Mouse (Mus musculus): ENCODE data around the gene Immp2l. TPM values are rescaled to one million over a fixed set of nuclear protein-coding genes. Genes with fewer than 3 reads are reported as not detected.

Immp2l gene
- polyA plus RNA-seq, 1 experiment from 2014 or later: 10.3 TPM

GRCm38 (mm10) chr12:41109011-41109410 is 85.1 kb downstream of the Immp2l start:
- no peak overlapping the region for H3K27ac ChIP-seq (replicated peaks)
- WGBS: 58% methylated on average over 2 of the region's 2 CpGs
- ATAC-seq (ENCODE audit: extremely low read depth, insufficient number of reproducible peaks, low FRiP score, low TSS enrichment): no peak

GRCm38 (mm10) chr12:41111456-41111855 is 87.6 kb downstream of the Immp2l start:
- H3K27ac ChIP-seq (replicated peaks): no peak overlapping the region
- H3K27me3 ChIP-seq (replicated peaks): no peaks in the 10 kb centered on the region
- H3K4me3 ChIP-seq: no peak overlapping the region
- no peaks in the 10 kb centered on the region for H3K36me3 ChIP-seq
- H3K4me1 ChIP-seq: 0 out of 2 replicates have a peak, but pooled peaks cover 2% of the 10 kb centered on the region
- H3K9ac ChIP-seq: no peak overlapping the region
- H3K4me2 ChIP-seq: no peak overlapping the region
- H3K9me3 ChIP-seq: no peaks in the 10 kb centered on the region
- 34% methylated on average over 1 of the region's 1 CpGs for WGBS
- ATAC-seq (ENCODE audit: extremely low read depth, insufficient number of reproducible peaks, low FRiP score, low TSS enrichment): no peak

More at GRCm38 (mm10) chr12:41109011-41109410, 85.1 kb downstream of the Immp2l start:
- H3K27me3 ChIP-seq (replicated peaks): no peaks in the 10 kb centered on the region
- H3K4me1 ChIP-seq: 0 out of 2 replicates have a peak, but pooled peaks cover 2% of the 10 kb centered on the region
- no peaks in the 10 kb centered on the region for H3K9me3 ChIP-seq
- no peak overlapping the region for H3K4me2 ChIP-seq
- H3K36me3 ChIP-seq: no peaks in the 10 kb centered on the region
- H3K9ac ChIP-seq: no peak overlapping the region
- no peak overlapping the region for H3K4me3 ChIP-seq

- H3K27ac ChIP-seq (replicated peaks): no peak overlapping the region
- H3K4me1 ChIP-seq: 0 out of 2 replicates have a peak, but pooled peaks cover 2% of the 10 kb centered on the region
- H3K36me3 ChIP-seq: no peaks in the 10 kb centered on the region
- no peak overlapping the region for H3K4me2 ChIP-seq
- H3K4me3 ChIP-seq: no peak overlapping the region
- no peak overlapping the region for H3K9ac ChIP-seq
- no peaks in the 10 kb centered on the region for H3K9me3 ChIP-seq
- WGBS: 26% methylated on average over 6 of the region's 6 CpGs
- ATAC-seq (ENCODE audit: extremely low read depth, insufficient number of reproducible peaks, low FRiP score, low TSS enrichment): no peak
- no peaks in the 10 kb centered on the region for H3K27me3 ChIP-seq (replicated peaks)
These were observed 88.2 kb downstream of the Immp2l start for GRCm38 (mm10) chr12:41112137-41112536.

GRCm38 (mm10) chr12:41118358-41118757 is 94.5 kb downstream of the Immp2l start:
- ATAC-seq (ENCODE audit: extremely low read depth, insufficient number of reproducible peaks, low FRiP score, low TSS enrichment): no peak
- no peaks in the 10 kb centered on the region for H3K27me3 ChIP-seq (replicated peaks)
- no peak overlapping the region for H3K27ac ChIP-seq (replicated peaks)
- H3K4me2 ChIP-seq: no peak overlapping the region
- H3K36me3 ChIP-seq: no peaks in the 10 kb centered on the region
- peaks cover 12% of the 10 kb centered on the region for H3K4me1 ChIP-seq
- no peaks in the 10 kb centered on the region for H3K9me3 ChIP-seq
- no peak overlapping the region for H3K4me3 ChIP-seq
- H3K9ac ChIP-seq: no peak overlapping the region

GRCm38 (mm10) chr12:41119657-41120056 is 95.8 kb downstream of the Immp2l start:
- Histone ChIP-seq H3K9me3 (no peaks in the 10 kb centered on the region), H3K4me1 (peaks cover 12% of the 10 kb centered on the region), H3K27ac (replicated peaks) (peak overlapping the region; percentile 13; the same call in 1 of the 2 replicates), H3K4me3 (no peak overlapping the region), H3K36me3 (no peaks in the 10 kb centered on the region), H3K9ac (no peak overlapping the region), H3K27me3 (replicated peaks) (no peaks in the 10 kb centered on the region), H3K4me2 (no peak overlapping the region)
- WGBS: 62% methylated on average over 6 of the region's 6 CpGs
- no peak for ATAC-seq (ENCODE audit: extremely low read depth, insufficient number of reproducible peaks, low FRiP score, low TSS enrichment)

GRCm38 (mm10) chr12:41123207-41123606 is 99.3 kb downstream of the Immp2l start:
- H3K4me3 ChIP-seq: no peak overlapping the region
- no peak overlapping the region for H3K9ac ChIP-seq
- no peak overlapping the region for H3K4me2 ChIP-seq
- 81% methylated on average over 2 of the region's 2 CpGs for WGBS
- H3K27ac ChIP-seq (replicated peaks): no peak overlapping the region
- no peaks in the 10 kb centered on the region for H3K36me3 ChIP-seq
- ATAC-seq (ENCODE audit: extremely low read depth, insufficient number of reproducible peaks, low FRiP score, low TSS enrichment): no peak
- H3K27me3 ChIP-seq (replicated peaks): no peaks in the 10 kb centered on the region
- peaks cover 22% of the 10 kb centered on the region for H3K4me1 ChIP-seq
- H3K9me3 ChIP-seq: no peaks in the 10 kb centered on the region

- H3K4me2 ChIP-seq: no peak overlapping the region
These were observed 111.0 kb downstream of the Immp2l start for GRCm38 (mm10) chr12:41134885-41135284.

GRCm38 (mm10) chr12:41159543-41159942 is 135.7 kb downstream of the Immp2l start:
- Histone ChIP-seq H3K36me3 (no peaks in the 10 kb centered on the region), H3K9me3 (no peaks in the 10 kb centered on the region), H3K27me3 (replicated peaks) (no peaks in the 10 kb centered on the region), H3K4me2 (no peak overlapping the region), H3K4me1 (peaks cover 12% of the 10 kb centered on the region), H3K9ac (no peak overlapping the region), H3K27ac (replicated peaks) (peak overlapping the region; percentile 69), H3K4me3 (no peak overlapping the region)
- ATAC-seq (ENCODE audit: extremely low read depth, insufficient number of reproducible peaks, low FRiP score, low TSS enrichment): no peak
- 45% methylated on average over 4 of the region's 4 CpGs for WGBS

More at GRCm38 (mm10) chr12:41134885-41135284, 111.0 kb downstream of the Immp2l start:
- Histone ChIP-seq H3K9ac (no peak overlapping the region), H3K36me3 (no peaks in the 10 kb centered on the region), H3K4me3 (no peak overlapping the region), H3K27me3 (replicated peaks) (no peaks in the 10 kb centered on the region), H3K9me3 (no peaks in the 10 kb centered on the region), H3K4me1 (no peaks in the 10 kb centered on the region), H3K27ac (replicated peaks) (no peak overlapping the region)
- WGBS: 87% methylated on average over 3 of the region's 3 CpGs
- no peak for ATAC-seq (ENCODE audit: extremely low read depth, insufficient number of reproducible peaks, low FRiP score, low TSS enrichment)

- Histone ChIP-seq H3K27me3 (replicated peaks) (no peaks in the 10 kb centered on the region), H3K9ac (no peak overlapping the region), H3K36me3 (no peaks in the 10 kb centered on the region), H3K4me2 (no peak overlapping the region), H3K4me1 (no peaks in the 10 kb centered on the region), H3K9me3 (no peaks in the 10 kb centered on the region), H3K27ac (replicated peaks) (no peak overlapping the region), H3K4me3 (no peak overlapping the region)
- WGBS: 71% methylated on average over 4 of the region's 4 CpGs
- no peak for ATAC-seq (ENCODE audit: extremely low read depth, insufficient number of reproducible peaks, low FRiP score, low TSS enrichment)
These were observed 143.9 kb downstream of the Immp2l start for GRCm38 (mm10) chr12:41167802-41168201.

GRCm38 (mm10) chr12:41170051-41170450 is 146.2 kb downstream of the Immp2l start:
- Histone ChIP-seq H3K27ac (replicated peaks) (no peak overlapping the region), H3K4me1 (no peaks in the 10 kb centered on the region), H3K4me3 (no peak overlapping the region), H3K9ac (no peak overlapping the region), H3K9me3 (no peaks in the 10 kb centered on the region), H3K4me2 (no peak overlapping the region), H3K27me3 (replicated peaks) (no peaks in the 10 kb centered on the region), H3K36me3 (no peaks in the 10 kb centered on the region)
- no peak for ATAC-seq (ENCODE audit: extremely low read depth, insufficient number of reproducible peaks, low FRiP score, low TSS enrichment)
- WGBS: 82% methylated on average over 1 of the region's 1 CpGs

- ATAC-seq (ENCODE audit: extremely low read depth, insufficient number of reproducible peaks, low FRiP score, low TSS enrichment): no peak
These were observed 159.0 kb downstream of the Immp2l start for GRCm38 (mm10) chr12:41182856-41183255.

GRCm38 (mm10) chr12:41185060-41185459 is 161.2 kb downstream of the Immp2l start:
- Histone ChIP-seq H3K4me1 (no peaks in the 10 kb centered on the region), H3K9ac (no peak overlapping the region), H3K9me3 (no peaks in the 10 kb centered on the region), H3K36me3 (no peaks in the 10 kb centered on the region), H3K27me3 (replicated peaks) (no peaks in the 10 kb centered on the region), H3K27ac (replicated peaks) (no peak overlapping the region), H3K4me2 (no peak overlapping the region), H3K4me3 (no peak overlapping the region)
- ATAC-seq (ENCODE audit: extremely low read depth, insufficient number of reproducible peaks, low FRiP score, low TSS enrichment): no peak
- WGBS: 71% methylated on average over 4 of the region's 4 CpGs

More at GRCm38 (mm10) chr12:41182856-41183255, 159.0 kb downstream of the Immp2l start:
- H3K27me3 ChIP-seq (replicated peaks): no peaks in the 10 kb centered on the region
- H3K27ac ChIP-seq (replicated peaks): no peak overlapping the region
- no peak overlapping the region for H3K4me3 ChIP-seq
- no peak overlapping the region for H3K9ac ChIP-seq
- no peak overlapping the region for H3K4me2 ChIP-seq
- no peaks in the 10 kb centered on the region for H3K4me1 ChIP-seq
- H3K9me3 ChIP-seq: no peaks in the 10 kb centered on the region
- H3K36me3 ChIP-seq: no peaks in the 10 kb centered on the region
